Mouse (Mus musculus) ES-E14 (cell line): ENCODE results near the gene 4931429L15Rik.

Experiments
- CHD2 ChIP-seq: IDR thresholded peaks from 2 replicates; pipeline ENCODE4 v1.6.1; 2014; ENCODE audit warnings: mild to moderate bottlenecking, low read depth, low read length, inconsistent platforms
- ZNF384 ChIP-seq: IDR thresholded peaks from 2 replicates; pipeline ENCODE4 v1.6.1; 2012; ENCODE audit warnings: low read depth, low read length, inconsistent platforms

DNA sequence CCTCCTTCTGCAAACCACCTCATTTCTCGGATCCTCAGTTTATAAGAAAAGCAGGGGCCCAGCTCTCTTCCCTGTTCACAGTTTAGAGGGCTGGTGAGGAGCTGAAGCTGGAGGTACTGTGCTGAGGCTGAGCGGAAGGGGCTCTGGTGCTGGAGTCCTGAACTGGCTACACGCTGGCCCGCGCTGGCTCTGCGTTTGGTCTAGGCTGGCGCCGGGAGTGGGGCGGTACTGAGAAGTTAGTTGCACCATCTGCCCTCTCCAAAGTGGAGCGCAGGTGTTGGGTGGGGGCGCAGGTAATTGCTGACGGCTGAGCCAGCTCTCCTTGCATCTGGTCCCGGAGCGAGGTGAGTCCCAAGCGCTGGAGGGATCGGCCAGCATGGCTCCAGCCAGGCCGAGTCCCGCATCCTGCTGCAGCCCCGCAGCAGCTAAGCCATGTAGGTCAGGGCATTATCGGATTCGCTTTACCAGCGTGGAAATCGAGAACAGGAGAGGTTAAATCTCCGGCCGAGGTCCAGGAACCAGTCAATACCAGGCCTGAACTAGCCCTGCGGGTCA lies 14.8 kb upstream of the 4931429L15Rik start:
- TF ChIP-seq ZNF384 (no peak), CHD2 (no peak)
